Mouse (Mus musculus) spleen, postnatal 10 days (tissue): ENCODE results near the gene Pex10.

Source experiments
- DNase-seq, 2 experiments: peaks; one replicate each; pipeline ENCODE4 v3.0.0; 2021 to 2022; ENCODE audit warnings: low spot score in 2 of 2

Gene Pex10

GRCm38 (mm10) chr4:155093431-155094149 is 26.8 kb downstream of the Pex10 start:
- DNase-seq: no peak

- peak; percentile 56 to 77 for DNase-seq
These were observed 27.7 kb downstream of the Pex10 start for GRCm38 (mm10) chr4:155094565-155094964.

GRCm38 (mm10) chr4:155095238-155095900 is 28.6 kb downstream of the Pex10 start:
- DNase-seq: peak; percentile 67 to 84

GRCm38 (mm10) chr4:155095967-155096366 is 29.2 kb downstream of the Pex10 start:
- DNase-seq: no peak

GRCm38 (mm10) chr4:155097452-155097851 is 30.6 kb downstream of the Pex10 start:
- no peak for DNase-seq

- DNase-seq: no peak
These were observed 31.8 kb downstream of the Pex10 start for GRCm38 (mm10) chr4:155098572-155098971.

- no peak for DNase-seq
These were observed 41.1 kb downstream of the Pex10 start for GRCm38 (mm10) chr4:155107886-155108285.

DNA sequence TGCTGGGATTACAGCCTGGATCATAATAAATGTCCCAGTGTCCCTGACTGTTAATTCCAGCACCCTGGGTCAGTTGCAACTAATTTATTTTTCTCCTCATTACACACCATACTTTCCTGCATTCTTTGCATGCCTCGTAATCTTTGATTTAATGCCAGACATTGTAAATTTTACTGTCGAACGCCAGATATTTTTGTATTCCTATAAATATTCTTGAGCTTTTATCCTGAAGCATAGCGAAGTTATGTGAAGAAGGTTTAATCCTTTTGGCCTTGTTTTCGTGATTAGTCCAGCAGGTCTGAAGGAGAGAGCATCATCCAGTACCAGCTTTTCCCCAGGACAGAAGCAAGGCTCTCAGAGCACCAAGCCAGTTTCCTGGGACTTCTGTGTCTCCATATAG is 42.7 kb downstream of the Pex10 start:
- no peak for DNase-seq

DNA sequence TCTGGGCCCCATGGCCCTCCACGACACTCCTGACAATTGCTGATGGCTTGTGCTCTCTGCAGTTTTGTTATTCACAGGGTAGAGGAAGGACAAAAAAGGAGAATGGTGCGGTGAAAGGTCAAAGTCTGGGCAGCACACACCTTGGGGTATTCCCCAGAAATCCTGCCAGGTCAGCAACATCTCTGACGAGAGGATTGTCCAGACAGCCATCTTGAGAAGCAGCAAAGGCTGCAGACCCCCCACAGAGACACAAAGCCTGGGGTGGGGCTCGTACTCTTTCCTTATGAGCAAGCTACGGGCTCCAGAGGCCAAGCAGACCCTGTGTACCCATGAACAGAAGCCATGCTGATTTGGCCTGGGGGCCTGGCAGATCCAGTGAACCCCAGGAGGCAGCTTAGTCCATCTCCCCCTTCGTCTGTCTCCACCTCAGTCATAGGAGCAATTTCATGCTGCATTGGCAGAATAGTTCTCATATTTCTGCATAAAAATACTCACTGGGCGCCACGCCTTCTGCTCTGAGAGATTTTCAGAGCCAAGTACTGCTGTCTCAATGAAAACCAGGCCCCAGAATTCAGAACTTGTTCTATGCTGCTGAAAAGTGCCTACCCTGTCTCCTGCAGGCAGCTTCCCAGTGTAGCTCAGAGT is 47.1 kb downstream of the Pex10 start:
- DNase-seq: no peak

GRCm38 (mm10) chr4:155116607-155117006 is 49.8 kb downstream of the Pex10 start:
- DNase-seq: no peak

DNA sequence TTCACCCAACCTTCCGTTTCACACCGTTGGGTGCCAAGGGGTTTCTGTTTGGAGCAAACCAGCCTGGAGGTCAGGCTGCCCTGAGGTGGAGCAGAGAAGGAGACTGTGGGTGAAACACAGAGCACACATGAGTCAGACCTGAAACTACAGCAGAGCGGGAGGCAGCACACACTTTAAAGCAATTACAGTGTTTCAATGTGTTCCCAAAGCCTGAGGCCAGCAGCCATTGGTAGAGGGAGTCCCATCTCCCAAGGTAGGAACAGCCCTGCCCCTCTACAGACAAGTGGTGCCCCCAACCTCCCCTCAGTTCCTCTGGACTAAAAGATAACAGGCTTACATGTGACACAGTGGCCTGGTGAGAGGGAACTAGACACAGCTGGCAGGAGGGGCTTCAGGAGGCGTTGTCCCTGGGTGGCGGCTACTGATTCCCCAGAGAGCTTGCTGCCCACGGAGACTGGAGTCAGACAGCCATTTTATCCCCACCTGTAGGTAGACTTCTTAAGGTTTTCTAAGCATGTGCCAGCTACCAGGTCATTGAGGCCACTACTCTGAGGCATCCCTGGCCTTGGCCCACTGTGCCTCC is 50.7 kb downstream of the Pex10 start:
- peak in 1 of 2 experiments; percentile 43 for DNase-seq

DNA sequence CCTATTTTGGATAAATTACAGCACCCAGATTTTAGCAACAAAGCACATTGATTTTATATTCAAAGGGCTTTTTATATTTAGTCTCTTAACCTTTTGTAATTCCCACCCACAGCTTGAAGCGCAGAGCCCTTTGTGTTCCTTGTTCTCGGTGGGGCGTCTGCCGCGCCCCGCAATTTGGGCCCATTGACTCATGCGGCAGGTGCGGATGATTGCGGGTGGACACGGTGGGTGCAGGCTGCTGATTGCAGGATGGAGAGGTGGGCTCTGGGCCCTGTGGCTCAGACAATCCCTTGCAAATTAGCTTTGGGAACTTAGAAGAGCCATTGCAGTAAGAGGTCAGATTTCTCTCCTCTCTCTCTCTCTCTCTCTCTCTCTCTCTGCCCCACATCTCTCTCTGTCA is 51.5 kb downstream of the Pex10 start:
- no peak for DNase-seq

DNA sequence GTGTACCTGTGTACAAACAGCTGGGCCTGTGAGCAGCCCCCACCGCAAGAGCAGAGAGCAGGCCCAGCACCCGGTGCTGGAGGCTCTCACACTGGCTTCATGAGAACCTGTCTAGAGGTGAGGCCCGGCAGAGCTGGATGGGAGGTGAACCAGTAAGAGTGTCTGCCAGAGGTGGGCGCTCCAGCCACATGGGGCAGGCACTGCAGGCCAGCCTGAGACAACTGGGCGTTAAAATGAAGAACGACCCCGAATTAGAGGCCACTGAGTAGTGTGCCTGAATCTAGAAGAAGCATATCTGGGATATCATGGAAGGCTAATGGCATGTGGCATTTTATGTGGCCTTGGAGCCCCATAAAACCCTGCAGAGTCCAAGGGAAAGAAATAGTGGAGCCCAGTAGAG is 53.2 kb downstream of the Pex10 start:
- DNase-seq: no peak

GRCm38 (mm10) chr4:155120583-155120982 is 53.8 kb downstream of the Pex10 start:
- no peak for DNase-seq

DNA sequence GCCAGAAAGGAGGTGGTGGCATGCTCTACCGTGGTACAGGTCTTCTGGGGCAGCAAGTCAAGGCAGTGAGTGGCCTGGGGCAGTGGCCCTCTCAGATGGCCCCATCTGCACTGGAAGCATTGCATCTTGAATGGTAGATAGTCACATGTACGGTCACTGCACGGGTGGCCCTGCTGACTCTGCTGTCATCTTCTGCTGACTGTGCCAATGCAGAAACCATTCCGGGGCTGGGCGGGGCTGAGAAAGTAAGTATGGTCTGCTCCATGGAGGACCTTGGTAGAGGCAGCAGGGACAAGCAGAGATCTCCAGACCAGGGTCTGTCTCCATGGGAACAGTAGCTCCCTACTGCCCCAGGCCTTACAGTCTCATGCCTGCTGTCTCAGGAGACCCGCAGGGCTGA is 54.4 kb downstream of the Pex10 start:
- DNase-seq: no peak
